Mouse (Mus musculus): ENCODE data around the gene Ago3. TPM values are rescaled to one million over a fixed set of nuclear protein-coding genes. Genes with fewer than 3 reads are reported as not detected.

The Ago3 gene
- 16.1 and 18.7 TPM in 2 replicates for polyA plus RNA-seq (2015; fragmentation: Nextera tagmentation; extraction: Ambion mirVana)

GRCm38 (mm10) chr4:126429347-126430079 is at the start of gene Ago3:
Gene Ago3, minus strand, starts transcription at chr4:126429556.
- Histone ChIP-seq H3K4me3 (replicated peaks; ENCODE audit: low read length) (peak within 1 kb of the TSS; percentile 89), H3K9me3 (ENCODE audit: control insufficient read depth, low read length) (no peaks in the 10 kb centered on the region), H3K27ac (ENCODE audit: low read length) (peak within 1 kb of the TSS; percentile 80), H3K4me1 (replicated peaks; ENCODE audit: control insufficient read depth, insufficient read depth, low read length) (peaks cover 12% of the 10 kb centered on the region), H3K36me3 (ENCODE audit: control insufficient read depth, insufficient read depth) (no peaks in the 10 kb centered on the region), H3K27me3 (replicated peaks; ENCODE audit: control insufficient read depth, insufficient read depth, low read length) (no peaks in the 10 kb centered on the region), H3K4me2 (ENCODE audit: low read length) (peak within 1 kb of the TSS; percentile 78), H3K9ac (replicated peaks; ENCODE audit: low read depth, low read length) (peak within 1 kb of the TSS; percentile 82)
- WGBS: under 1% methylated on average over 60 of the region's 65 CpGs
- peak; percentile 97 for ATAC-seq

- no peak overlapping the region for H3K9ac ChIP-seq (replicated peaks; ENCODE audit: low read depth, low read length)
- WGBS: 52% methylated on average over 5 of the region's 5 CpGs
- no peak for ATAC-seq
- H3K4me1 ChIP-seq (replicated peaks; ENCODE audit: control insufficient read depth, insufficient read depth, low read length): 0 out of 2 replicates have a peak, but pooled peaks cover 3% of the 10 kb centered on the region
- H3K27ac ChIP-seq (ENCODE audit: low read length): no peak overlapping the region
- no peak overlapping the region for H3K4me2 ChIP-seq (ENCODE audit: low read length)
- H3K4me3 ChIP-seq (replicated peaks; ENCODE audit: low read length): no peak overlapping the region
- H3K36me3 ChIP-seq (ENCODE audit: control insufficient read depth, insufficient read depth): no peaks in the 10 kb centered on the region
- H3K9me3 ChIP-seq (ENCODE audit: control insufficient read depth, low read length): no peaks in the 10 kb centered on the region
- H3K27me3 ChIP-seq (replicated peaks; ENCODE audit: control insufficient read depth, insufficient read depth, low read length): no peaks in the 10 kb centered on the region
These were observed 43.7 kb upstream of the Ago3 start for GRCm38 (mm10) chr4:126473031-126473430.

- Histone ChIP-seq H3K4me3 (replicated peaks; ENCODE audit: low read length) (no peak overlapping the region), H3K27me3 (replicated peaks; ENCODE audit: control insufficient read depth, insufficient read depth, low read length) (no peaks in the 10 kb centered on the region), H3K27ac (ENCODE audit: low read length) (no peak overlapping the region), H3K36me3 (ENCODE audit: control insufficient read depth, insufficient read depth) (no peaks in the 10 kb centered on the region), H3K4me2 (ENCODE audit: low read length) (no peak overlapping the region), H3K9me3 (ENCODE audit: control insufficient read depth, low read length) (no peaks in the 10 kb centered on the region), H3K9ac (replicated peaks; ENCODE audit: low read depth, low read length) (no peak overlapping the region), H3K4me1 (replicated peaks; ENCODE audit: control insufficient read depth, insufficient read depth, low read length) (peaks cover 35% of the 10 kb centered on the region)
- 79% methylated on average over 1 of the region's 1 CpGs for whole genome bisulfite sequencing
- ATAC-seq: no peak
These were observed 40.0 kb upstream of the Ago3 start for GRCm38 (mm10) chr4:126469334-126469733.

DNA sequence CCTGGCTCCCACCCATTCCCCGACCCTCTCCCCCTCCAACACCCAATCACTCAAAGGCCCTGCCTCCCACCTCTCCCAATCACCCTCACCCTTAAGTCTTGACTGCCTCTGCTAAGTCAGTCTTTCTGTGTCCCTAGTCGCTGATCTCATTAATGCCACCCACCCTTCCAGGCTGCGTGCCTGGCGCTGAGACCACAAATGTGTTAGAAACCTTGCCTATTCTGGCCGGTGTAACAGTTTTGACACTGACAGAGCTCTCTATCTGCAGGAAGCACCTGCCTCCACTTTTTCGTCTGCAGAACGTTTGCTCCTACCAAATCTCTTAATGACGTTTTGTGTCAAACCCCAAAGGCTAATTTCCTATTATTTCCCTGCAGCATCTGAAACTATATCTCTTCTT is 39.6 kb upstream of the Ago3 start:
- H3K4me1 ChIP-seq (replicated peaks; ENCODE audit: control insufficient read depth, insufficient read depth, low read length): peaks cover 39% of the 10 kb centered on the region
- H3K27me3 ChIP-seq (replicated peaks; ENCODE audit: control insufficient read depth, insufficient read depth, low read length): no peaks in the 10 kb centered on the region
- 2% methylated on average over 8 of the region's 8 CpGs for WGBS
- H3K9me3 ChIP-seq (ENCODE audit: control insufficient read depth, low read length): no peaks in the 10 kb centered on the region
- H3K4me2 ChIP-seq (ENCODE audit: low read length): peak overlapping the region; percentile 80
- H3K36me3 ChIP-seq (ENCODE audit: control insufficient read depth, insufficient read depth): no peaks in the 10 kb centered on the region
- peak overlapping the region; percentile 96 for H3K4me3 ChIP-seq (replicated peaks; ENCODE audit: low read length)
- peak overlapping the region; percentile 98 for H3K27ac ChIP-seq (ENCODE audit: low read length)
- H3K9ac ChIP-seq (replicated peaks; ENCODE audit: low read depth, low read length): peak overlapping the region; percentile 99
- ATAC-seq: no peak

DNA sequence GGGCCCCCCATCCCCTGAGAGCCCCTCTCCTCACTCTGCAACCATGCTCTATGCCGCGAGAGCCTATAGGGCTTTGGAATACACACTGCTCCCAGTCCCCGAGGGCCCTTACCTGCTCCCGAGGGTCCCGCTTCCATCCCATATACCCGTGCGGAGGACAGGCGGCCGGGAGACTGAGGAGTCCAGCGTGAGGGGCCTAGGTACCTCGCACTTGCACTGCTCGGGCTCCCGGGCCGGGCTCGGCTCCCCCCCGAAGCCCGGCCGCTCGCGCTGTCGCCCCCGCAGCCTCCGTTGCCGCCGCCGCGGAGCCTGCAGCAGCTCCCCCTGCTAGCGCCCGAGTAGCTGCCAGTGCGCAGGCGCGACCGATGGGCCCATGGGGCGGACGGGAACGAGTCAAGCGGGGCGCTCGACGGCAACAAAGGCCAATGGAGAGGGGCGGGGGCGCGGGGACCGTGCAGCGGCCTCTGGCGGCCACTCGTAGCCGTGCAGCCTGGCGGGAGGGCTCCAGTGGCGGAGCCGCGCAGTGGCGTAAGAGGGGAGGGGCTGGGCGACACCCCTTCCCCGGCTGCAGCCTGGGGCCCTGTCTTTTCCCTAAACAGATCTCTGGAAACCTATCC is 39.0 kb upstream of the Ago3 start, which contains the start of gene Ago1:
Gene Ago1, minus strand, starts transcription at position 299 of the 617 bp plus-strand sequence.
- peak; percentile 86 for ATAC-seq
- peak within 1 kb of the TSS; percentile 98 for H3K27ac ChIP-seq (ENCODE audit: low read length)
- WGBS: under 1% methylated on average over 52 of the region's 55 CpGs
- H3K4me1 ChIP-seq (replicated peaks; ENCODE audit: control insufficient read depth, insufficient read depth, low read length): peaks cover 43% of the 10 kb centered on the region
- H3K9me3 ChIP-seq (ENCODE audit: control insufficient read depth, low read length): no peaks in the 10 kb centered on the region
- H3K36me3 ChIP-seq (ENCODE audit: control insufficient read depth, insufficient read depth): no peaks in the 10 kb centered on the region
- H3K27me3 ChIP-seq (replicated peaks; ENCODE audit: control insufficient read depth, insufficient read depth, low read length): no peaks in the 10 kb centered on the region
- H3K4me3 ChIP-seq (replicated peaks; ENCODE audit: low read length): peak within 1 kb of the TSS; percentile 96
- H3K4me2 ChIP-seq (ENCODE audit: low read length): peak within 1 kb of the TSS; percentile 80
- peak within 1 kb of the TSS; percentile 99 for H3K9ac ChIP-seq (replicated peaks; ENCODE audit: low read depth, low read length)

DNA sequence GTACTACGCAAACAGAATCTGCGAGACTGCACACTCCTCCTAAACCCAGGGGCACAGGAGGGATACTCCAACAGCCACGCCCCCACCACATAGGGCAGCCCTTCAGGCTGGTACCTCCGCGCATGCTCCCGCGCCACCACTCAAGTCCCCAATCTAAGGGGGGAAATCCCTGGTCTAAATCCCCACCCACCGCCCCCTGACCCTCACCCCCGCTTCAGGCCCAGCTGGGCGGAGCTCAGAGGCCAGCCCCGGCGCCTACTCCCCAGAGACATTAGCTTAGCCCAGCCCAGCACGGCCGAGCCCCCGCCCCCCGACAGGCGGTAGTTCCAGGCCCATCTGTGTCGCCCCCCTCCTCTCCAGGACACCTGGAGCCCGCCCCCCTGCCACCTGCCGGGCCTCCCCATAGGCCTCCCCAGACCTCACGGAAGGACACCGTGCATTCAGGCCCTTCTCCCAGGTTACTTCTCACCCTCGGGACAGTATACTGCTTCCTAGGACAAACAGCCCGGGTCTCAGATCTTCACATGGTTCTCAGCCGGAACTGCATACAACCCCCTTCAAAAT is 38.4 kb upstream of the Ago3 start:
- no peaks in the 10 kb centered on the region for H3K36me3 ChIP-seq (ENCODE audit: control insufficient read depth, insufficient read depth)
- peak overlapping the region; percentile 80 for H3K4me2 ChIP-seq (ENCODE audit: low read length)
- H3K9me3 ChIP-seq (ENCODE audit: control insufficient read depth, low read length): no peaks in the 10 kb centered on the region
- peak overlapping the region; percentile 98 for H3K27ac ChIP-seq (ENCODE audit: low read length)
- WGBS: 0% methylated on average over 21 of the region's 25 CpGs
- H3K4me3 ChIP-seq (replicated peaks; ENCODE audit: low read length): peak overlapping the region; percentile 96
- peak overlapping the region; percentile 99 for H3K9ac ChIP-seq (replicated peaks; ENCODE audit: low read depth, low read length)
- H3K4me1 ChIP-seq (replicated peaks; ENCODE audit: control insufficient read depth, insufficient read depth, low read length): peaks cover 45% of the 10 kb centered on the region
- ATAC-seq: peak; percentile 52
- H3K27me3 ChIP-seq (replicated peaks; ENCODE audit: control insufficient read depth, insufficient read depth, low read length): no peaks in the 10 kb centered on the region

- H3K9me3 ChIP-seq (ENCODE audit: control insufficient read depth, low read length): no peaks in the 10 kb centered on the region
- H3K4me1 ChIP-seq (replicated peaks; ENCODE audit: control insufficient read depth, insufficient read depth, low read length): peaks cover 51% of the 10 kb centered on the region
- peak overlapping the region; percentile 72 for H3K27ac ChIP-seq (ENCODE audit: low read length)
- no peak for ATAC-seq
- H3K9ac ChIP-seq (replicated peaks; ENCODE audit: low read depth, low read length): peak overlapping the region; percentile 41
- H3K4me2 ChIP-seq (ENCODE audit: low read length): peak overlapping the region; percentile 80
- no peaks in the 10 kb centered on the region for H3K36me3 ChIP-seq (ENCODE audit: control insufficient read depth, insufficient read depth)
- H3K4me3 ChIP-seq (replicated peaks; ENCODE audit: low read length): peak overlapping the region; percentile 96
- 8% methylated on average over 8 of the region's 8 CpGs for WGBS
- no peaks in the 10 kb centered on the region for H3K27me3 ChIP-seq (replicated peaks; ENCODE audit: control insufficient read depth, insufficient read depth, low read length)
These were observed 36.9 kb upstream of the Ago3 start for GRCm38 (mm10) chr4:126466251-126466750.

DNA sequence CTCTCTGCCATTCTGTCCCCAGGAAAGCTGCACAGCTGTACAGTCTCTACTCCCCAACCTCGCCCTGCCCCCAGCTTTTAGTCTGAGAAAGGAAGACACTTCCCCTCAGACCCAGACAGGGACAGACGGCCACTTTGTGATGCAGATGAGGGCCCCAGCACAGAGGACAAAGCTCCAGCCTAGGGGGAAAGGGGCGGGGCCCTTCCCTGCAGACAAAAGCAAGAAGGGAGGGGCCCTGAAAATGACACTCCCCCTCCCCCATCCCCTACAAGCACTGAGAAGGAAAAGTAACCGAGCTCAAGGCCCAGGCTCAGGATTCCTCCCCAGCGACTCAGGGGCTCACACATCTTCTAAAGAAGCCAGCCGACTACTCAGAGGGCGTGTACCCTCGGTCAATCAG is 36.5 kb upstream of the Ago3 start:
- WGBS: 3% methylated on average over 8 of the region's 8 CpGs
- H3K27me3 ChIP-seq (replicated peaks; ENCODE audit: control insufficient read depth, insufficient read depth, low read length): no peaks in the 10 kb centered on the region
- H3K9me3 ChIP-seq (ENCODE audit: control insufficient read depth, low read length): no peaks in the 10 kb centered on the region
- H3K27ac ChIP-seq (ENCODE audit: low read length): peak overlapping the region; percentile 72
- H3K4me1 ChIP-seq (replicated peaks; ENCODE audit: control insufficient read depth, insufficient read depth, low read length): peaks cover 51% of the 10 kb centered on the region
- H3K36me3 ChIP-seq (ENCODE audit: control insufficient read depth, insufficient read depth): no peaks in the 10 kb centered on the region
- H3K4me3 ChIP-seq (replicated peaks; ENCODE audit: low read length): peak overlapping the region; percentile 96
- ATAC-seq: peak; percentile 54
- peak overlapping the region; percentile 41 for H3K9ac ChIP-seq (replicated peaks; ENCODE audit: low read depth, low read length)
- H3K4me2 ChIP-seq (ENCODE audit: low read length): peak overlapping the region; percentile 80

DNA sequence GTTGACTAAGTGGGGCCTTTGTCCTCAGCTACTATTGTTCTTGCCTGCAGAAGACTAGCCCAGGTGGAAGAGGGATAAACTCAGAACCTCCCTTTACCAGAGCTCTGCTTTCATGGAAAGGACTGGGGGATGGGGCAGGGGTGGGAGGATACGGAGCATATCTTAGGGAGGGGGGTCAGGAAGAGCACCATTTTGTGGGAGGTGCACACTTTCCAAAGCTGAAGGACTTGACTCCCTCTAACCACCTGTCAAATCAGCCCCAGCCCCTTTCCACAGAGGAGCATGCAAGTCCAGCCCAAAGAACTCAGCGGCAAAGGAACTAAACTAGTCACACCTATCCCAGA is 35.5 kb upstream of the Ago3 start:
- Histone ChIP-seq H3K27me3 (replicated peaks; ENCODE audit: control insufficient read depth, insufficient read depth, low read length) (no peaks in the 10 kb centered on the region), H3K4me1 (replicated peaks; ENCODE audit: control insufficient read depth, insufficient read depth, low read length) (peaks cover 51% of the 10 kb centered on the region), H3K27ac (ENCODE audit: low read length) (peak overlapping the region; percentile 72), H3K4me2 (ENCODE audit: low read length) (peak overlapping the region; percentile 80), H3K4me3 (replicated peaks; ENCODE audit: low read length) (peak overlapping the region; percentile 96), H3K36me3 (ENCODE audit: control insufficient read depth, insufficient read depth) (peaks cover 1% of the 10 kb centered on the region), H3K9me3 (ENCODE audit: control insufficient read depth, low read length) (no peaks in the 10 kb centered on the region), H3K9ac (replicated peaks; ENCODE audit: low read depth, low read length) (peak overlapping the region; percentile 14; the same call in 1 of the 2 replicates)
- ATAC-seq: no peak
- WGBS: 0% methylated on average over 2 of the region's 2 CpGs

All from forebrain, embryonic 16.5 days (tissue).